Mouse (Mus musculus): ENCODE measurements around the gene Numbl. TPM values are rescaled to one million over a fixed set of nuclear protein-coding genes. Genes with fewer than 3 reads are reported as not detected.

The Numbl gene
- polyA plus RNA-seq, 1 experiment from 2014 or later = 9.2 TPM

DNA sequence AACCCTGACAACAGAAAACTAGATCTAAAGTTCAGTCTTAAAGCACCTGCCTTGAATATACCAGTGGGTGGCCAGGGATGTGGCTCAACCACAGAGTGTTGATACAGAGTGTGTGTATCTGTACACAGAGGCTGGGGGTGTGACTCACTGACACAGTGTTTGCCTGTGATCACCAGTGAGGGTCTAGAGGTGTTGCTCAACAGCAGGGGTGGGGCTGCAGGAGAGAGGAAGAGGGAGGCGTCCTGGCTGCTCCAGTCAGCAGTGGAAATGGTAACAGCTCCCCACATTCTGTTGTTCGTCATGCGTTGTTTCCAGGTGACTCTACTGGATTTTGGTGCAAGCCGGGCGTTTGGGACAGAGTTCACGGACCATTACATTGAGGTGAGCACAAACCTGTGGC is 6.3 kb upstream of the Numbl start:
- Histone ChIP-seq H3K4me3 (no peak overlapping the region), H3K9me3 (replicated peaks) (no peaks in the 10 kb centered on the region), H3K27me3 (no peaks in the 10 kb centered on the region), H3K27ac (no peak overlapping the region), H3K36me3 (peaks cover 4% of the 10 kb centered on the region; the same call in 1 of the 2 replicates), H3K4me2 (no peak overlapping the region), H3K9ac (no peak overlapping the region), H3K4me1 (replicated peaks) (peaks cover 12% of the 10 kb centered on the region)
- 84% methylated on average over 6 of the region's 6 CpGs for WGBS
- ATAC-seq (replicated peaks; ENCODE audit: insufficient number of reproducible peaks, insufficient read depth, low FRiP score, low read depth) = no peak

DNA sequence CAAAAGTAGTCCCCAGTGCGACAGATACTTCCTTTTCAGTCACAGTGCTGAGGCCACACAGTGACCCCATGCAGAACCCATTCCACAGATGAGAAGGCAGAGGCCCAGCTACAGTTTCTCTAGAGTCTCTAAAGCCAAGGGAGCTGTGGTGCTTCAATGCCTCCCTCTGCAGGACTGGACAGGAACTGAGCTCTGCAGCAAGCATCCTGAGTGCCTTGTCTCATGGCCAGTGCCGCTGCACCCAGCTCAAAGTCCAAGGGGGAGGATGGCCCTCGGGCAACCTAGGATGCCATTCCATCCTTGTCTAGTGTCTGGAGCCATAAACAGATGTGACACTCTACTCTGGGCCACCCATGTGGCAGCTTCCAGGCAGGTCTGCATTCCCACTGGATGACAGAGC is 2.5 kb upstream of the Numbl start:
- Histone ChIP-seq H3K9ac (no peak overlapping the region), H3K4me1 (replicated peaks) (peaks cover 28% of the 10 kb centered on the region), H3K9me3 (replicated peaks) (no peaks in the 10 kb centered on the region), H3K27me3 (no peaks in the 10 kb centered on the region), H3K4me3 (no peak overlapping the region), H3K36me3 (no peaks in the 10 kb centered on the region), H3K4me2 (no peak overlapping the region), H3K27ac (no peak overlapping the region)
- WGBS = 59% methylated on average over 3 of the region's 3 CpGs
- ATAC-seq (replicated peaks; ENCODE audit: insufficient number of reproducible peaks, insufficient read depth, low FRiP score, low read depth) = no peak

DNA sequence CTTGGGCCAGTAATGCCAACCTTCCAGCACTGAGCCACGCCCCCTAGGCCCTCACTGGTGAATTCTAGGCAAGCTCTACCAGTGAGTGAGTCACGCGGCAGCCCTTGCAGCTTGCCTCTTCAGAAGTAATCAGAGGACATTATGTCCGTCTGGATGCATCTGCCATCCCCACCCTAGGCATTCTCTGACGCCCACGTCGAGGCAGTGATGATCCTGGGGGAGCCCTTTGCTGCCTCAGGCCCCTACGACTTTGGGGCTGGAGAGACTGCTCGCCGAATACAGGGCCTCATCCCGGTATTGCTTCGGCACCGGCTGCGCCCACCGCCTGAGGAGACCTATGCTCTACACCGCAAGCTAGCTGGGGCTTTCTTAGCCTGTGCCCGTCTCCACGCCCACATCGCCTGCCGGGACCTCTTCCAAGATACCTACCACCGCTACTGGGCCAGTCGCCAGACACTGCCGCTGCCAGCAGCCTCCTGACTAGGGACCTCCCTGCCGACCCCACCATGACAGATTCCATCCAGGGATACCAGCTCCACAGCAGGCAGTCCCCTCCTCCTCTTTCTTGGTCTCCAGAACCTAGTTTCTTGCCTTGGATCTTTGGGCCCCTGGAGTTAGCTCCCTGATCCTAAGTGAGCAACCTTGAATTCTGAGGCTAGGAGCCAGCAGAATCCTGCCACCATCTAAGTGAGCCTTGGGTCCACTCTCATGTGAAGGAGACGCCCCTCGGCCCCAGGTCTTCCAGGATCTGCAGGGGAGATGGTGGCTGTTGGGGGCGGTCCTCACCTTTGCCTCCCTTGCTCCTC is 984 bp upstream of the Numbl start:
- peak overlapping the region; percentile 83 for H3K4me3 ChIP-seq
- H3K4me2 ChIP-seq = peak overlapping the region; percentile 95
- 16% methylated on average over 27 of the region's 27 CpGs for WGBS
- H3K27me3 ChIP-seq = no peaks in the 10 kb centered on the region
- H3K27ac ChIP-seq = peak overlapping the region; percentile 84
- peak overlapping the region; percentile 29; the same call in 1 of the 2 replicates for H3K9ac ChIP-seq
- no peaks in the 10 kb centered on the region for H3K36me3 ChIP-seq
- peaks cover 28% of the 10 kb centered on the region for H3K4me1 ChIP-seq (replicated peaks)
- no peaks in the 10 kb centered on the region for H3K9me3 ChIP-seq (replicated peaks)
- peak; percentile 47; the same call in 1 of the 2 replicates for ATAC-seq (replicated peaks; ENCODE audit: insufficient number of reproducible peaks, insufficient read depth, low FRiP score, low read depth)

DNA sequence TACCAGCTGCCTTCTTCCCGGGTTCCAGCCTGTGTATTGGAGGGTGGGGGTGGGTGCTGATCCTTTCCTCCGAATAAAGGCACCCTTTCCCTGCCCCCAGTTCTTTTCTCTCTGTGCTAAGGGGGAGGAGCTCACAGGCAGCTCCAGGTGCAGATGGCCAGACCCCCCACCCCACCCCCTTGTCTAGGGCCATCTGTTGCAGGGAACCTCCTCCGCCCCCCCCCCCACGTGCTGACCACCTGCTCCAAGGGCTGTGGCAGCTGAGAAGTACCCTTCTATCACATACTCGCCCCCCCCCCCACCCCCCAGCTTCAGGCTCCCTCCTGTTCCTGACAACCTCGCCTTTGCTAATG is 405 bp upstream of the Numbl start:
- no peaks in the 10 kb centered on the region for H3K9me3 ChIP-seq (replicated peaks)
- peak overlapping the region; percentile 87 for H3K9ac ChIP-seq
- 4% methylated on average over 6 of the region's 6 CpGs for WGBS
- H3K27me3 ChIP-seq = no peaks in the 10 kb centered on the region
- peak overlapping the region; percentile 84 for H3K27ac ChIP-seq
- peak overlapping the region; percentile 95 for H3K4me2 ChIP-seq
- H3K4me1 ChIP-seq (replicated peaks) = peaks cover 28% of the 10 kb centered on the region
- no peak; the same call in 1 of the 2 replicates for ATAC-seq (replicated peaks; ENCODE audit: insufficient number of reproducible peaks, insufficient read depth, low FRiP score, low read depth)
- H3K4me3 ChIP-seq = peak overlapping the region; percentile 83
- H3K36me3 ChIP-seq = no peaks in the 10 kb centered on the region

DNA sequence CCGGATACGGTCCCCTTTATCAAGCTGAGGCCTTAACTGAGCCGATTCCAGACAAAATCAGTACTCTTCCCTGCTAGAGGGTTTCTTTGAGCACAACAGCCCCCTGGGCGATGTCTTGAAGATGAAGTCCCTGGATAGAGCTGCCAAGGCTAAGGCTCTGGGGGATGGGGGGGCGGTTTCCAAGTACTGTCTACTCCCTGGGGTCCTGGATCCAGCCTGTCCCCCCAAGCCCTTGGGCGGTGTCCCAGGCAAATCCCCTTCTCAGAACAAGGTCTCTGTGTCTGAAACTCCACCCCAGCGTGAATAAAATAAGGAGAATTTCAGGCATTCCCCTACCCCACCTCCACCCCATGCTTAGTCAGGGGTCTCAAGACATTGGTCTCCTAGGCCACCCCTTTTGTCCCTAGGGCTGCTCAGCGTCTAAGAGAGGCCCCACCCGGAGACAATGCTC is 1.1 kb downstream of the Numbl start:
- Histone ChIP-seq H3K4me2 (peak overlapping the region; percentile 95), H3K27ac (peak overlapping the region; percentile 76), H3K4me1 (replicated peaks) (peaks cover 28% of the 10 kb centered on the region), H3K4me3 (peak overlapping the region; percentile 83), H3K9ac (peak overlapping the region; percentile 87), H3K27me3 (no peaks in the 10 kb centered on the region), H3K9me3 (replicated peaks) (no peaks in the 10 kb centered on the region), H3K36me3 (no peaks in the 10 kb centered on the region; the same call in 1 of the 2 replicates)
- 7% methylated on average over 9 of the region's 9 CpGs for WGBS
- ATAC-seq (replicated peaks; ENCODE audit: insufficient number of reproducible peaks, insufficient read depth, low FRiP score, low read depth) = no peak

DNA sequence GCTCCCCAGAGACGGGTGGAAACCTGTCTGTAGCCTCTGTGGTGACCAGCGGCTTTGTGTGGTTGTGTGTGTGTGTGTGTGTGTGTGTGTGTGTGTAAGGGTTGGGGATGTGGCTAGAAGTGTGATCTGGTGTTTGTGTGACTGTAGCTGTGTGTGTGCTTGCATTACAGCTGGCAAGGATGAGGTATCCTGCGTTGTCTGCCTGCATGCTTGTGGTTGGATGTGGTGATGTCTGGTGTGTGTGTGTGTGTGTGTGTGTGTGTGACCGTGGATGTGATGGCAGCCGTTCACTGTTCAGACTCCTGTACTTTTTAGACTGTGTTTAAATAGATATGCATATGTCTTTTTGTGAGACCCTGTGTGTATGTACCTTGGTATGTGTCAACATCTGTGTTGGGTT is 1.5 kb downstream of the Numbl start:
- peak overlapping the region; percentile 87 for H3K9ac ChIP-seq
- 37% methylated on average over 5 of the region's 5 CpGs for WGBS
- peaks cover 28% of the 10 kb centered on the region for H3K4me1 ChIP-seq (replicated peaks)
- no peak for ATAC-seq (replicated peaks; ENCODE audit: insufficient number of reproducible peaks, insufficient read depth, low FRiP score, low read depth)
- peak overlapping the region; percentile 83 for H3K4me3 ChIP-seq
- H3K9me3 ChIP-seq (replicated peaks) = no peaks in the 10 kb centered on the region
- no peaks in the 10 kb centered on the region; the same call in 1 of the 2 replicates for H3K36me3 ChIP-seq
- peak overlapping the region; percentile 95 for H3K4me2 ChIP-seq
- H3K27me3 ChIP-seq = no peaks in the 10 kb centered on the region
- H3K27ac ChIP-seq = no peak overlapping the region

DNA sequence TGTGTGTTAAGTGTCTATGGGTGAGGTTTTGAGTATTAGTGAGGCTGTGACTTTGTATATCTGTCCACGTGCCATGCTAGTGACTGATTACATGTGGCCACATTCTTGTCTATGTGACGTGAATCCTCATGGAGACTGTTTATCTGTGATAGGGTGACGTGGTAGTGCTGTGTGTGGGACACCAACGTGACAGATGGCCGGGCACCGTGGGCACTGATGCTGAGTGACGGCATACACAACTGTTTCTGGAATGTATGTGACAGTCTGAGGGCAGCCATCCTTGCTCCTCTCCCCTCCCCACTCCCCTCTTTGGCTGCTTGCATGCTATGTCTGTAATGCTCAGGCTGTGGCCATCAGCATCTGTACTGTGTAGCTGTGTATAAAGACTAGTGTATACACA is 2.6 kb downstream of the Numbl start:
- no peak overlapping the region for H3K4me3 ChIP-seq
- no peak overlapping the region for H3K9ac ChIP-seq
- H3K9me3 ChIP-seq (replicated peaks) = no peaks in the 10 kb centered on the region
- 0 out of 2 replicates have a peak overlapping the region, but pooled peaks have one; percentile 95 for H3K4me2 ChIP-seq
- H3K27me3 ChIP-seq = no peaks in the 10 kb centered on the region
- H3K27ac ChIP-seq = no peak overlapping the region
- ATAC-seq (replicated peaks; ENCODE audit: insufficient number of reproducible peaks, insufficient read depth, low FRiP score, low read depth) = no peak
- no peaks in the 10 kb centered on the region; the same call in 1 of the 2 replicates for H3K36me3 ChIP-seq
- peaks cover 28% of the 10 kb centered on the region for H3K4me1 ChIP-seq (replicated peaks)
- WGBS = 64% methylated on average over 7 of the region's 7 CpGs

DNA sequence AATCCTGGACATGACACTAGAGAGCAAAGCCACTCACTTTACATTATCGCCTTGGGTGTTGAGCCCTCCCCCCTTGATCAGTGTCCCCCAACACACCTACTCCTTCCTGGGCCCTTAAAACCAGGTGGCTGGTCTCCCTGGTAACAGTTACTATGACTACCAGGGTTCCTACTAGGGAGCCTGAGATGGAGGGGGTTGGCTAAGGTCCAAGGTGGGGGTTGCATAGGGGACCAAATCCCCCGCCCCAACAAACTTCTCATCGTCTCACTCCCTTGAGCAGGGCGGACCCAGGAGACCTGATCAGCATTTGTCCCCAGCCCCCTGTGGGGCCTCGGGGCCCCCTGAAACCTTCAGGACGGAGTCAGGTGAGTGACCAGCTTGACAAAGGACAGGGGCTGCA is 3.7 kb downstream of the Numbl start:
- Histone ChIP-seq H3K4me2 (no peak overlapping the region), H3K4me3 (no peak overlapping the region), H3K27ac (no peak overlapping the region), H3K27me3 (no peaks in the 10 kb centered on the region), H3K4me1 (replicated peaks) (peaks cover 30% of the 10 kb centered on the region), H3K9ac (no peak overlapping the region), H3K36me3 (no peaks in the 10 kb centered on the region; the same call in 1 of the 2 replicates), H3K9me3 (replicated peaks) (no peaks in the 10 kb centered on the region)
- WGBS = 79% methylated on average over 6 of the region's 6 CpGs
- no peak for ATAC-seq (replicated peaks; ENCODE audit: insufficient number of reproducible peaks, insufficient read depth, low FRiP score, low read depth)

DNA sequence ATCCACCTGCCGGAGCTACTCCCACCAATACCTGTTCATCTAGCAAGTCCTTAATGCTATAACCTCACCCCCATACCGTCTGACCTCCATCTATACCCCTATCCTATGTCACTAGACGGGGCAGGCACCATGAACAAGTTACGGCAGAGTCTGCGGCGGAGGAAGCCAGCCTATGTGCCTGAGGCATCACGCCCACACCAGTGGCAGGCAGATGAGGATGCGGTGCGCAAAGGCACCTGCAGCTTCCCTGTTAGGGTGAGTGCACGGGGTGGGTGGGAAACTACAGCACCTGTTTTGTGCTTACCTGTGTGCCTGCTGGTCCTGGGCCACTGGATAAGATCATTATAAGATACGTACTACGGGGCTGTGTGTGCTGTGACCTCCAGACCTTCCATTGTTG is 6.5 kb downstream of the Numbl start:
- no peaks in the 10 kb centered on the region for H3K27me3 ChIP-seq
- H3K4me2 ChIP-seq = no peak overlapping the region
- no peak overlapping the region for H3K9ac ChIP-seq
- WGBS = 88% methylated on average over 12 of the region's 12 CpGs
- H3K4me1 ChIP-seq (replicated peaks) = peaks cover 8% of the 10 kb centered on the region; the same call in 1 of the 2 replicates
- no peaks in the 10 kb centered on the region for H3K9me3 ChIP-seq (replicated peaks)
- H3K36me3 ChIP-seq = peaks cover 19% of the 10 kb centered on the region
- H3K27ac ChIP-seq = no peak overlapping the region
- no peak overlapping the region for H3K4me3 ChIP-seq
- ATAC-seq (replicated peaks; ENCODE audit: insufficient number of reproducible peaks, insufficient read depth, low FRiP score, low read depth) = no peak

DNA sequence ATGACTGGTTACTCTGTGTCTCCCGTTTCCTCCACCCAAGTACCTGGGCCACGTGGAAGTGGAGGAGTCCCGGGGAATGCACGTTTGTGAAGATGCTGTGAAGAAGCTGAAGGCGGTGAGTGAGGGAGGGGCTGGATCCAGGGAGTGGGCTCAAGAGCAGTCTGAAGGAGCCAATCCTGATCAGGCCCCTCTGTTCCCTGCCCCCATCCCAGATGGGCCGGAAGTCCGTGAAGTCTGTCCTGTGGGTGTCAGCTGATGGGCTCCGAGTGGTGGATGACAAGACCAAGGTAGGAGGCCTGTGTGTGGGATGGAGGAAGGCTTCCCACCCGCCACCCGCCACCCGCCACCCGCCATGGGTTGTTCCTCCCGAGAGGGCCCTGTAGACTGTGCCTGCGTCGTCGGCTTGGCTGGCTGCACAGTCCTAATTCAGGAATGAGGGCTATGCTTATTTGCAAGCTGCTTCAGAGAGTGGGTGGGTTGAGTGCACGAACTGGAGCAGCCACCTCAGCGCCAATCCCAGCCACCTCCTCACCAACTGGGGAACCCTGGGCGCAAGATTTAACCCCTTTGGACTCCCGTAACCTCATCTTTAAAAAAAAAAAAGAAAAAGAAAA is 8.4 kb downstream of the Numbl start:
- Histone ChIP-seq H3K9ac (no peak overlapping the region), H3K27me3 (no peaks in the 10 kb centered on the region), H3K36me3 (peaks cover 34% of the 10 kb centered on the region), H3K4me1 (replicated peaks) (peaks cover 8% of the 10 kb centered on the region; the same call in 1 of the 2 replicates), H3K27ac (peak overlapping the region; percentile 20; the same call in 1 of the 2 replicates), H3K4me2 (peak overlapping the region; percentile 41), H3K9me3 (replicated peaks) (no peaks in the 10 kb centered on the region), H3K4me3 (no peak overlapping the region)
- WGBS = 51% methylated on average over 20 of the region's 20 CpGs
- no peak for ATAC-seq (replicated peaks; ENCODE audit: insufficient number of reproducible peaks, insufficient read depth, low FRiP score, low read depth)

DNA sequence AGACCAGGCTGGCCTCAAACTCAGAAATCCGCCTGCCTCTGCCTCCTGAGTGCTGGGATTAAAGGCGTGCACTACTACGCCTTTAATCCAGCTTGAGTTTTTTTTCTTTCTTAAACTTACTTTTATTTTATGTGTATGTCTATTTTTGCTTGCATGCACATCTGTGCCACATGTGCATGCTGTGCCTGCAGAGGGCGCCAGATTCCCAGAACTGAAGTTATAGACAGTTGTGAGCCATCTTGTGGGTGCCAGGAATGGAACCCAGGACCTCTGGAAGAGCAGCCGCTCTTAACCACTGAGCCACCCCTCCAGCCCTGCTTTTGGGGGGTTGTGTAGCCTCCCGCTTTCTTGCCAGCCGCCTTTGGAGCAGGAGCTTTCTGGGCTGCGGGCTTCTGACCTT is 13.2 kb downstream of the Numbl start:
- Histone ChIP-seq H3K27me3 (no peaks in the 10 kb centered on the region), H3K27ac (no peak overlapping the region), H3K36me3 (peaks cover 37% of the 10 kb centered on the region), H3K4me3 (no peak overlapping the region), H3K4me2 (no peak overlapping the region), H3K9me3 (replicated peaks) (no peaks in the 10 kb centered on the region), H3K9ac (no peak overlapping the region), H3K4me1 (replicated peaks) (peaks cover 5% of the 10 kb centered on the region; the same call in 1 of the 2 replicates)
- WGBS = 87% methylated on average over 8 of the region's 8 CpGs
- ATAC-seq (replicated peaks; ENCODE audit: insufficient number of reproducible peaks, insufficient read depth, low FRiP score, low read depth) = no peak

All from heart, embryonic 15.5 days (tissue).